Mouse (Mus musculus) lung, postnatal 4 days (tissue): Measurements from ENCODE around the gene Mrpl53.

ENCODE experiments used
- DNase-seq, 2 experiments: peaks; one replicate each; pipeline ENCODE4 v3.0.0; 2021

Mrpl53 gene

GRCm38 (mm10) chr6:83122961-83123360, 14.1 kb downstream of the Mrpl53 start:
- DNase-seq: no peak

- DNase-seq: peak; percentile 95 to 96
Observed at GRCm38 (mm10) chr6:83124851-83125312, 16.0 kb downstream of the Mrpl53 start.

GRCm38 (mm10) chr6:83125331-83125730, 16.5 kb downstream of the Mrpl53 start, which contains the start of gene Ino80b:
Gene Ino80b (minus strand): TSS chr6:83125431.
- no peak for DNase-seq

GRCm38 (mm10) chr6:83127419-83127818, 18.6 kb downstream of the Mrpl53 start:
- no peak for DNase-seq

GRCm38 (mm10) chr6:83131469-83132034, 22.7 kb downstream of the Mrpl53 start:
- DNase-seq: peak; percentile 45 to 56

- DNase-seq: no peak
Observed at GRCm38 (mm10) chr6:83132176-83132919, 23.5 kb downstream of the Mrpl53 start.

- no peak for DNase-seq
Observed at GRCm38 (mm10) chr6:83134226-83134625, 25.4 kb downstream of the Mrpl53 start.

GRCm38 (mm10) chr6:83134951-83135513, 26.2 kb downstream of the Mrpl53 start, which contains the start of gene Rtkn:
Gene Rtkn (plus strand): TSS chr6:83135463.
- no peak for DNase-seq

- peak; percentile 70 to 82 for DNase-seq
Observed at GRCm38 (mm10) chr6:83135571-83136161, 26.8 kb downstream of the Mrpl53 start.

- no peak for DNase-seq
Observed at GRCm38 (mm10) chr6:83136291-83136880, 27.5 kb downstream of the Mrpl53 start.

GRCm38 (mm10) chr6:83136881-83137575, 28.2 kb downstream of the Mrpl53 start:
- peak; percentile 76 to 86 for DNase-seq

- DNase-seq: peak; percentile 92 to 95
Observed at GRCm38 (mm10) chr6:83137576-83137950, 28.7 kb downstream of the Mrpl53 start.

GRCm38 (mm10) chr6:83138056-83138455, 29.2 kb downstream of the Mrpl53 start:
- DNase-seq: peak; percentile 49 to 62

- no peak for DNase-seq
Observed at GRCm38 (mm10) chr6:83140044-83140443, 31.2 kb downstream of the Mrpl53 start.

GRCm38 (mm10) chr6:83141636-83142035, 32.8 kb downstream of the Mrpl53 start:
- DNase-seq: no peak

- no peak for DNase-seq
Observed at GRCm38 (mm10) chr6:83142211-83142731, 33.4 kb downstream of the Mrpl53 start.

- DNase-seq: no peak
Observed at GRCm38 (mm10) chr6:83142886-83143285, 34.0 kb downstream of the Mrpl53 start.

GRCm38 (mm10) chr6:83145209-83145608, 36.4 kb downstream of the Mrpl53 start:
- DNase-seq: no peak

- DNase-seq: no peak
Observed at GRCm38 (mm10) chr6:83145805-83146204, 37.0 kb downstream of the Mrpl53 start.

GRCm38 (mm10) chr6:83147280-83147679, 38.4 kb downstream of the Mrpl53 start:
- DNase-seq: no peak

GRCm38 (mm10) chr6:83151721-83152120, 42.9 kb downstream of the Mrpl53 start:
- no peak for DNase-seq

GRCm38 (mm10) chr6:83153038-83153437, 44.2 kb downstream of the Mrpl53 start:
- no peak for DNase-seq
